Mouse (Mus musculus) liver, embryonic 16.5 days (tissue): ENCODE results near the gene Tyk2. TPM values are rescaled to one million over a fixed set of nuclear protein-coding genes. Genes with fewer than 3 reads are reported as not detected.

ENCODE experiments used
- ATAC-seq: fragments of 200-750 bp; cut with Nextera tagmentation; 2 replicates; pipeline ENCODE4 v1.8.0; 2017; ENCODE audit warnings: low read depth, mild to moderate bottlenecking, moderate number of reproducible peaks, moderate library complexity
- H3K27ac ChIP-seq: fragments of 300-500 bp; sonication (generic); 2 replicates; pipeline ENCODE4 v1.5.1; 2014; ENCODE audit warnings: mild to moderate bottlenecking, low read length
- H3K27me3 ChIP-seq: fragments of 300-500 bp; sonication (generic); 2 replicates; pipeline ENCODE4 v1.6.1; 2014; ENCODE audit warnings: low read depth, low read length, mixed read lengths; ENCODE audit not compliant: control insufficient read depth, insufficient read depth
- H3K36me3 ChIP-seq: fragments of 300-500 bp; sonication (generic); 2 replicates; pipeline ENCODE4 v1.6.1; 2014; ENCODE audit warnings: mild to moderate bottlenecking; ENCODE audit not compliant: control insufficient read depth, insufficient read depth
- H3K4me1 ChIP-seq: fragments of 300-500 bp; sonication (generic); 2 replicates; pipeline ENCODE4 v1.6.1; 2014; ENCODE audit warnings: low read depth, low read length, mixed read lengths; ENCODE audit not compliant: control insufficient read depth
- H3K4me2 ChIP-seq: fragments of 300-500 bp; sonication (generic); 2 replicates; pipeline ENCODE4 v1.6.1; 2014; ENCODE audit warnings: low read depth, low read length, mixed read lengths
- H3K4me3 ChIP-seq: fragments of 300-500 bp; sonication (generic); 2 replicates; pipeline ENCODE4 v1.5.1; 2014; ENCODE audit warnings: low read depth, mild to moderate bottlenecking, low read length
- H3K9ac ChIP-seq: fragments of 300-500 bp; sonication (generic); 2 replicates; pipeline ENCODE4 v1.6.1; 2014; ENCODE audit warnings: low read depth, low read length
- H3K9me3 ChIP-seq: fragments of 300-500 bp; sonication (generic); replicated peaks from 2 replicates; pipeline ENCODE4 v1.6.1; 2016; ENCODE audit warnings: low read length; ENCODE audit not compliant: control insufficient read depth
- WGBS: fragments of 180-500 bp; shearing (Covaris S2); extraction: QIAGEN DNeasy Blood & Tissue Kit; methylation state at CpG from one replicate; pipeline ENCODE4 v1.1.7; 2014; ENCODE audit not compliant: insufficient replicate concordance; 5-methylcytosine and 5-hydroxymethylcytosine counted together
- polyA plus RNA-seq: library from polyadenylated mRNA; unstranded; fragments of >200 nt; fragmentation: Nextera tagmentation; extraction: Ambion mirVana; gene quantifications from 2 replicates; pipeline ENCODE4 v1.2.1, GENCODE M21; 2015

The Tyk2 gene
- polyA plus RNA-seq, 1 experiment from 2014 or later, result 8.9 TPM

DNA sequence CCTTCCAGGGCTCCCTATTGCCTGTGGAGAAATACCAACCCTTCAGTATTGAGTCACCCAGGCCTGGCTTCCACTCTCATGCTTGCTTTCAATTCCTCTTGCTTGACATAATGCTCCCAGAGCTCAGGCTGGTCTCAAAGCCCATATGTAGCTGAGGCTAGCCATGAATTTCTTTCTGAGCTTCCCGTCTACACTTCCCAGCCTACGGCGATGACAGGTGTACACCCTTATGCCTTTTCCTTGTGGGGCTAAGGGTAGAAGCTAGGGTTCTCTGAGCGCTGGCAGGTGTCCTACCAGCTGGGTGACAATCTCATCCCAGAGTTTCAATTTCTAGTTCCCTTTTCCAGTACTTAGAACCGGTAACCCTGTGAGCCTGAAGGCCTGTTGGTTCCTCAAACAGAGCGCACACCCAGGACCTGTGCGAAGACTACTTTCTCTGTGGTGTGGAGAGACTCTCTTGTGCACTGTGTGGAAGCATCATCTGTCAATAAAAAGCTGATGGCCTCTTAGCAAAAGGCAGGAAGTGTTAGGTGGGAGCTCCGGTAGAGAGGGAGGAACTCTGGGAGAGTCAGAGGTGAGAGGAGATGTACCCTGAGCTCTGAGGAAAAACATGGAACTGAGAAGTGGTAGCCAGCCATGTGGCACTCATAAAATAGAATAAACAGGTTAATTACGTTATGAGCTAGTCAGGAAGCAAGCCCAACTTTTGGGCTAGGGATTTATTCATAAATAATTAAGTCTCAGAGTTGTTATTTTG is 5.4 kb downstream of the Tyk2 start:
- H3K4me2 ChIP-seq, result no peak overlapping the region
- no peak overlapping the region for H3K9ac ChIP-seq
- no peak for ATAC-seq
- H3K27me3 ChIP-seq, result no peaks in the 10 kb centered on the region
- H3K36me3 ChIP-seq, result peaks cover 13% of the 10 kb centered on the region
- 61% methylated on average over 9 of the region's 9 CpGs for WGBS
- no peak overlapping the region for H3K27ac ChIP-seq
- H3K9me3 ChIP-seq, result no peaks in the 10 kb centered on the region
- H3K4me3 ChIP-seq, result no peak overlapping the region
- H3K4me1 ChIP-seq, result peaks cover 8% of the 10 kb centered on the region

DNA sequence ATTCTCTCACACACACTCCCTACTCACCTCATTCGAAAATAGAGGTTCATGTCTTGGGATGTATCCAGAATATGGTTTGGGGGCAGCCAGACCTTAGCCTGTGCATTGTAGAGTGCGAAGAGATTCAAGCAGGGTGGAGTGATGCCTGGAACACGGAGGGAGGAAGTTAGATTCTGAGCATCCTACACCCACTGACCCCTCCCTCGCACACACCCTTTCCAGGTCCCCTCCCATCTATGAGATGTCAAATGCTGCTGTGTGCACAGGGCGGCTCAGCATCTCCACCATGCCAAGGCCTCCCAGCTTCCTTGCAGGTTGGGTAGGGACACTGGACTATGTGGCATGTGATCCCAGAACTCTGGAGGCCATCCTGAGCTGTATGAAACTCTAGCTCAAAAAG is 6.2 kb downstream of the Tyk2 start:
- Histone ChIP-seq H3K9me3 (no peaks in the 10 kb centered on the region), H3K4me3 (no peak overlapping the region), H3K27me3 (no peaks in the 10 kb centered on the region), H3K9ac (no peak overlapping the region), H3K4me2 (no peak overlapping the region), H3K4me1 (peaks cover 3% of the 10 kb centered on the region; the same call in 1 of the 2 replicates), H3K36me3 (peaks cover 13% of the 10 kb centered on the region), H3K27ac (0 out of 2 replicates have a peak overlapping the region, but pooled peaks have one; percentile 23)
- 71% methylated on average over 5 of the region's 5 CpGs for WGBS
- ATAC-seq, result no peak

DNA sequence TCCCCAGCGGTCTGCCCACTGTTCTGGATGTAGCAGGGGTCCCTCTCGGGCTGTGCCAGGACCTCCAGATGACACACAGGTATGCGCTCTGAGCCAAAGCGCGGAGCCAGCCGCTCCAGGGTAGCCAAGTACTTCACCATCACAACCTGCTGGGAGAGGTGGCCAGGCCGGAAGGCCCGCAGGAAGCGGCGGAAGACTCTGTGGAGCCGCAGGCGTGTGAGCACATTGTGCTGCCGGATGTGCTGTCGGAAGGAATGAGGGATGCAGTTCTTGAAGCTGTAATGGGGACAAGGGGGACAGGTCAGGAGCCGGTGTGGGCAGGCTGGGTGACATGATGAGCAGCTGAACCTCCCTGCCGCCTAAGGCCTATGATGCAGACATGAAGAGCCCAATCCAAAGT is 9.6 kb downstream of the Tyk2 start:
- no peak overlapping the region for H3K27ac ChIP-seq
- H3K4me2 ChIP-seq, result no peak overlapping the region
- peaks cover 9% of the 10 kb centered on the region for H3K36me3 ChIP-seq
- WGBS, result 81% methylated on average over 16 of the region's 16 CpGs
- no peaks in the 10 kb centered on the region for H3K27me3 ChIP-seq
- no peak overlapping the region for H3K9ac ChIP-seq
- no peaks in the 10 kb centered on the region for H3K9me3 ChIP-seq
- H3K4me3 ChIP-seq, result no peak overlapping the region
- no peak for ATAC-seq
- H3K4me1 ChIP-seq, result peaks cover 2% of the 10 kb centered on the region; the same call in 1 of the 2 replicates

DNA sequence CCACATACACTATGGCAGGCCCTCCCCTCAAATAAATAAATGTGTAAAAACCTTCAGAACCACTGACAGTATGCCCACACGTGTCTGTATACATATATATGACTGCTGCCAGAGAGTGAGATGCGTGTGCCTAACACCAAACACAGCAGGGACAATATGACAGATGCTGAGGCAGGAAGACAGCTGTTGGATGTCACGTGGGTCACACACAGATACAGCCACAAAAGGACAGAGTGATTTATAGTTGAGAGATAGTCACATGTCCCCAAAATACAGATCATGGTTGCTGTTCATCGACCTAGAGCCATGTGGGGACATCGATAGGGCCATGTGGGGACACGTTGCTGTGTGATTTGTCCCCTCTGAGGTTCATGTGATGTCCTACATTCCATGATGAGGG is 14.0 kb downstream of the Tyk2 start:
- Histone ChIP-seq H3K4me3 (no peak overlapping the region), H3K9ac (no peak overlapping the region), H3K36me3 (0 out of 2 replicates have a peak, but pooled peaks cover 3% of the 10 kb centered on the region), H3K9me3 (no peaks in the 10 kb centered on the region), H3K27me3 (no peaks in the 10 kb centered on the region), H3K27ac (no peak overlapping the region), H3K4me2 (no peak overlapping the region), H3K4me1 (no peaks in the 10 kb centered on the region)
- no peak for ATAC-seq
- 62% methylated on average over 6 of the region's 6 CpGs for WGBS

DNA sequence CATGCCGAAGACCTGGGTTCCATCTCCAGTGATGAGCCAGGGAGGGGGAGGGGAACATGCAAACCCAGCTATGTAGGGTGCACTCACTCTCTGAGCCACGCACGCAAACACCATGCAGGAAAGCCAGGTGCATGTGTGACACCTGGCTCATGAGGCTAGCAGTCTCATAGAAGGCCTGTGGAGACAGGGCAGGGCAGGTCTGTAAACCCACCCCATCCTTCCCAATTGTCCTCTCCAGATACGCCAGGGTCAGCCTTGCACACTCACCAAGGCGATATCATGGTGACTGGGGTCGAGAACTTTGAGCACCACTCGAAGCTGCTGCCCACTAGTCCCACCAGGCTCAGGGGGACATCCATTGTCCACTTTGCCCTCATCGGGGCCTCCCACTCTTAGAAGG is 15.9 kb downstream of the Tyk2 start:
- Histone ChIP-seq H3K4me3 (no peak overlapping the region), H3K9me3 (no peaks in the 10 kb centered on the region), H3K4me1 (no peaks in the 10 kb centered on the region), H3K36me3 (no peaks in the 10 kb centered on the region), H3K27me3 (no peaks in the 10 kb centered on the region), H3K9ac (no peak overlapping the region), H3K4me2 (no peak overlapping the region), H3K27ac (no peak overlapping the region)
- 77% methylated on average over 8 of the region's 8 CpGs for WGBS
- no peak for ATAC-seq

DNA sequence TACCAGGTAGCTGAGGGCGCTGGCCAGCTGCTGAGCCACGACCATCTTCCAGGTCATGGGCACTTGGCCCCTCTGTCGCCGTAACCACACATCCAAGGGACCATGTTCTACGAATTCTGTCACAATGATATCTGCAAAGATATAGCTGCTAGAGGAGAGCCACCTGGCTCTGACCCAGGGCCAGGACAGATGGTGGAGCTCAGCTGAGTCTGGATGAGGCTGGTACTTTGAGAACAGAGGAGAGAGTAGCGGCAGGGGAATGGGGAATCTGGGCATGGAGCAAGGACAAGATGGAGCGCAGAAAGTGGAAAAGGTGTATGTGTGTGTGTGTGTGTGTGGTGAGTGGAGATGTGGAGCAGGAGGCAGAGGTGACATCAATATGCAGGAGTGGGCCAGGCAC is 16.9 kb downstream of the Tyk2 start:
- Histone ChIP-seq H3K4me2 (no peak overlapping the region), H3K9ac (no peak overlapping the region), H3K9me3 (no peaks in the 10 kb centered on the region), H3K36me3 (no peaks in the 10 kb centered on the region), H3K4me1 (no peaks in the 10 kb centered on the region), H3K4me3 (no peak overlapping the region), H3K27me3 (no peaks in the 10 kb centered on the region), H3K27ac (no peak overlapping the region)
- 81% methylated on average over 7 of the region's 7 CpGs for WGBS
- ATAC-seq, result no peak

DNA sequence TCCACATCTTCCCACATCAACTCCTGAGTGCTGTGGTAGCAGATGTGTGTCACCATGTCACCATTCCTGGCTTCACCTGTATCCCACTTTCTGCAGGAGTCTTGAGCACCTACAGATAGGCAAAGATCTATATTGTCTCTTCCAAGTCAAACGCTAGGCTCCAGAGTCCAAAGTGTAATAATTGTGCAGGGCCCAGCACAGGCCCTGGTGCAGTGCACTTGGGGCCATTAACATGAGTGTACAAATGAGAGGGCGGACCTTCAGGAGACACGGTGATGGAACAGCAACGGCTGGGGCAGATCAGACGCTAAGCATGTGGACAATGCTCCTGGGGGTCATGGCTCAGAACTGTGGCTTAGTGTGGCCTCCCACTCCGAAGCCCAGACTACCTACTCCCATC is 17.3 kb downstream of the Tyk2 start:
- WGBS, result 79% methylated on average over 6 of the region's 6 CpGs
- no peak for ATAC-seq

DNA sequence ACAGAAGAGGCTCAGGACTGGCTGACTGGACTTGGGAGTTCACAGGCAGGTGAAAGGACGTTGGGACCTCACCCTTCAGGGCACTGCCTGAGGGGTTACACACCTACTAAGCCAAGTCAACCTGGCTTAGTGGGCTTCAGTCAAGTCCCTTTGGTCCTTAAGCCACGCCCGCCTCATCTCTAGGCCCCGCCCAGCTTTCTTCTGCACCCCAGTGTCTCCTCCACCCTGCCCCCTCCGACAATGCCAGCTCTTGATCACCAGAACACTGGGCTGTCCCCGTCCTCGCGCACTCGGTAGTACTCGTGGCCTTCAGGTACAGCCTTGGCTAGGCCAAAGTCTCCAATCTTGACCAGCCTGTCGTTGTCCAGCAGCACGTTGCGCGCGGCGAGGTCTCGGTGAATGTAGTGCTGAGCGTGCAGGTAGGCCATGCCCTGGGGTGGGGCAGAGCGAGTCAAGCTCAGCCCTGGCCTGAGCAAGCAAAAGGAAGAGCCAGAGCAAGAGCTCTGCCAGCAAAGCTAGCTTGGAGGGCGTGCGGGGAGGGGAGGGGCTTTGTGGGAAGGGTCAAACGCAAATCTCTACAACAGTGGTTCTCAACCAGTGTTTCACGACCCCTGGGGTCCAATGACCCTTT is 23.3 kb downstream of the Tyk2 start:
- no peak for ATAC-seq
- H3K4me1 ChIP-seq, result peaks cover 37% of the 10 kb centered on the region
- H3K36me3 ChIP-seq, result no peaks in the 10 kb centered on the region
- WGBS, result 65% methylated on average over 23 of the region's 23 CpGs
- no peak overlapping the region for H3K4me2 ChIP-seq
- no peaks in the 10 kb centered on the region for H3K9me3 ChIP-seq
- H3K27me3 ChIP-seq, result no peaks in the 10 kb centered on the region
- H3K9ac ChIP-seq, result no peak overlapping the region
- no peak overlapping the region for H3K4me3 ChIP-seq
- no peak overlapping the region for H3K27ac ChIP-seq

More for the DNA sequence above, 17.3 kb downstream of the Tyk2 start:
- Histone ChIP-seq H3K36me3 (no peaks in the 10 kb centered on the region), H3K4me1 (no peaks in the 10 kb centered on the region), H3K9ac (no peak overlapping the region), H3K4me3 (no peak overlapping the region), H3K9me3 (no peaks in the 10 kb centered on the region), H3K27ac (no peak overlapping the region), H3K27me3 (no peaks in the 10 kb centered on the region), H3K4me2 (no peak overlapping the region)
